Mouse (Mus musculus) heart, adult 2 months (tissue): ENCODE data around the gene Unc13d. TPM values are rescaled to one million over a fixed set of nuclear protein-coding genes. Genes with fewer than 3 reads are reported as not detected.

Source experiments
- DNase-seq, 2 experiments: peaks; one replicate each; pipeline ENCODE4 v3.0.0; 2021
- H3K27ac ChIP-seq: fragments of 200-600 bp; 2 replicates; pipeline ENCODE4 v1.8.1; 2022
- H3K27me3 ChIP-seq: fragments of 200-500 bp; 2 replicates; pipeline ENCODE4 v1.6.1; 2012; ENCODE audit warnings: mild to moderate bottlenecking, low read length, inconsistent platforms, mixed read lengths; ENCODE audit not compliant: control insufficient read depth, insufficient read depth
- H3K36me3 ChIP-seq: fragments of 200-500 bp; 2 replicates; pipeline ENCODE4 v1.6.1; 2012; ENCODE audit warnings: low read length, inconsistent platforms; ENCODE audit not compliant: control insufficient read depth, insufficient read depth
- H3K4me1 ChIP-seq: fragments of 200-500 bp; 2 replicates; pipeline ENCODE4 v1.6.1; 2011; ENCODE audit warnings: low read length; ENCODE audit not compliant: control insufficient read depth, insufficient read depth
- H3K4me3 ChIP-seq: fragments of 200-600 bp; 2 replicates; pipeline ENCODE4 v1.8.1; 2022
- H3K79me2 ChIP-seq: fragments of 200-500 bp; replicated peaks from 2 replicates; pipeline ENCODE4 v1.6.1; 2012; ENCODE audit warnings: mild to moderate bottlenecking, inconsistent platforms, low read length, moderate library complexity, mixed read lengths; ENCODE audit not compliant: control insufficient read depth, insufficient read depth
- H3K9ac ChIP-seq: fragments of 200-500 bp; 2 replicates; pipeline ENCODE4 v1.6.1; 2012; ENCODE audit warnings: low read depth, mild to moderate bottlenecking, control low read depth, inconsistent platforms, low read length, mixed read lengths
- CTCF ChIP-seq: fragments of 200-600 bp; IDR thresholded peaks from 2 replicates; pipeline ENCODE4 v1.8.1; 2022; ENCODE audit warnings: antibody characterized with exemption, mild to moderate bottlenecking, moderate library complexity
- EP300 ChIP-seq: fragments of 200-500 bp; IDR thresholded peaks from 2 replicates; pipeline ENCODE4 v1.6.1; 2011; ENCODE audit warnings: low read depth, low read length, control low read depth; ENCODE audit not compliant: insufficient read depth
- POLR2A ChIP-seq: fragments of 200-500 bp; IDR thresholded peaks from 2 replicates; pipeline ENCODE4 v1.6.1; 2011; ENCODE audit warnings: mild to moderate bottlenecking, low read depth, low read length, control low read depth; ENCODE audit not compliant: insufficient read depth
- WGBS: fragments of 180-500 bp; shearing (Covaris S2); methylation state at CpG from one replicate; pipeline ENCODE4 v1.1.7; 2018; 5-methylcytosine and 5-hydroxymethylcytosine counted together
- intact Hi-C: fragments of 180-260 bp; cut with DNase I; formaldehyde crosslinking; loops from one replicate; pipeline ENCODE4 v1.15.1; 2025
- polyA plus RNA-seq: library from polyadenylated mRNA; depleted of rRNA; stranded (reverse); fragments of >200 nt; gene quantifications from 2 replicates; pipeline ENCODE4 v1.2.3, GENCODE M21; 2012
- total RNA-seq, 2 experiments: library from RNA; stranded (reverse); gene quantifications; 2 replicates each; pipeline ENCODE4 v1.2.3; 2021

Unc13d gene
- total and polyA plus RNA-seq, 3 experiments: 0.55 to 1.7 (median 1.5) TPM

DNA sequence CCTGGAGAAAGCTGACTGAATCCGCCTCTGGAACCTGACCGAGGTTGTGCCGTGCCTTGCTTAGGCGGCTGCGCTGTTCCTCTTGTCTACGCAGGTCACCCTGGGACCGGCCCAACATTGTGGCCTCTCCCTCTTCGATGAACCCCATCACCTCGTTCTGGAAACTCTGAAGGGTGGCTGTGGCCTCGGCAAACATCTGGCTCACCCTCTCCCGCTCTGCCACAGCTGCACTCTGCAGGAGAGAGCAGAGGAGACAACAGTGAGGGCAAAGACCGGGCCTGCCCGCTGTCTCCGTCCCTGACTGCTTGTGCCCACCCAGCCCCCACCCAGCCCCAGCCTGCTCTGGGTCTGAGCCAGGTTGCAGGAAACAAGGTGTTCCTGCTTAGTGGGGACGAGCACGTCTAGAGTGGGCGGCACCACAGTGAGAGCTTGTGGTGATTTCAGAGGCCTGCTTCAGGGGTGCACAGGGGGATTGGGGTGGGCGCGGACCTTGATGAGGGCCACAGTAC is 30.1 kb upstream of the Unc13d start:
- H3K4me3 ChIP-seq: peak overlapping the region; percentile 65
- peaks cover 10% of the 10 kb centered on the region for H3K36me3 ChIP-seq
- peak overlapping the region; percentile 96 for H3K9ac ChIP-seq
- 43% methylated on average over 19 of the region's 19 CpGs for whole genome bisulfite sequencing
- DNase-seq: peak in 1 of 2 experiments; percentile 62
- H3K79me2 ChIP-seq: no peaks in the 10 kb centered on the region; the same call in 1 of the 2 replicates
- TF ChIP-seq EP300 (no peak), POLR2A (no peak), CTCF (no peak)
- peaks cover 25% of the 10 kb centered on the region for H3K4me1 ChIP-seq
- H3K27ac ChIP-seq: peak overlapping the region; percentile 98
- H3K27me3 ChIP-seq: no peaks in the 10 kb centered on the region
- intact Hi-C loops: loop anchor here (1.0 kb wide), 1 partner anchor 22 kb away; no protein-coding TSS in a partner anchor

DNA sequence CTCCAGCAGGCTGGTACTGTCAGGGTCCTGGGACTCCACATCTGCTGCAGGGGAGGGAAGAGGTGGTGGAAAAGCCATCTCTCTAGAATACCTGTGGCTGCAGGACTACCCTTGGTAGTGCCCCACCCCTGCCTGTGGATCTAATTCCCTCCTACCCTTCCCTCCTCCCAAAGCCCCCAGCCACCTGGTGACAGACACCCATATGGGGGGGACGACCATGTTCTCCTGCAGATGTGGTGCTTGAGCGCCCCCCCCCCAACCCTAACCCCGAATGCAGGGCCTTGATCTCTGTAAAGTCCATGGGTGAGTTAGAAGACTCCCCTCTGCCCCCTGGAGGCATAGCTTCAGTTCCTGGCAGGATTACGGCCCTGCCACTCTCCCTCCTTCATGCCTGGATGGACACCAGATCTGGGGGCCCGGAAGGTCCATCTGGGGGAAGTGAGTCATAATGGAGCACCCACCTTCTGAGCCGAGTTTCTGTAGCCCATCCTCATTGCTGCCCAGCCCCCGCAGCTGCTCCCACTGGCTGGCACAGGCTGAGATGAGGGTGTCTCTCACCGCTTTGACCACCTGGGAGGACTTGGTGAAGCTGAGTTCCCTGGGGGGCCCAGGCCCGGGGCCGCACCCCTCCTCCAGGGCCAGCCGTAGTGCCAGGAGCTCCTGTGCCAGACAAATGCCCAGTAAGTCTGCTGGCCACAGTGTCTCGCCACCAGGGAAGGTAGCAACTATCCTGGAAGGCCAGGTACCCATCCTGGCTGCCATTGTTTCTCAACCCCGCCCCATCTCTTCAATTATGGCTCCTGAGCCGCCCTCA is 29.4 kb upstream of the Unc13d start:
- H3K27ac ChIP-seq: peak overlapping the region; percentile 98
- H3K9ac ChIP-seq: peak overlapping the region; percentile 96
- TF ChIP-seq EP300 (no peak), CTCF (peak; percentile 49), POLR2A (0 out of 2 replicates have a peak, but pooled peaks have one; percentile 30)
- H3K27me3 ChIP-seq: no peaks in the 10 kb centered on the region
- intact Hi-C loops: no loop called here
- H3K79me2 ChIP-seq: no peaks in the 10 kb centered on the region; the same call in 1 of the 2 replicates
- DNase-seq: peak in 1 of 2 experiments; percentile 51
- peaks cover 29% of the 10 kb centered on the region for H3K4me1 ChIP-seq
- 42% methylated on average over 14 of the region's 14 CpGs for WGBS
- H3K4me3 ChIP-seq: peak overlapping the region; percentile 65
- H3K36me3 ChIP-seq: peaks cover 12% of the 10 kb centered on the region

DNA sequence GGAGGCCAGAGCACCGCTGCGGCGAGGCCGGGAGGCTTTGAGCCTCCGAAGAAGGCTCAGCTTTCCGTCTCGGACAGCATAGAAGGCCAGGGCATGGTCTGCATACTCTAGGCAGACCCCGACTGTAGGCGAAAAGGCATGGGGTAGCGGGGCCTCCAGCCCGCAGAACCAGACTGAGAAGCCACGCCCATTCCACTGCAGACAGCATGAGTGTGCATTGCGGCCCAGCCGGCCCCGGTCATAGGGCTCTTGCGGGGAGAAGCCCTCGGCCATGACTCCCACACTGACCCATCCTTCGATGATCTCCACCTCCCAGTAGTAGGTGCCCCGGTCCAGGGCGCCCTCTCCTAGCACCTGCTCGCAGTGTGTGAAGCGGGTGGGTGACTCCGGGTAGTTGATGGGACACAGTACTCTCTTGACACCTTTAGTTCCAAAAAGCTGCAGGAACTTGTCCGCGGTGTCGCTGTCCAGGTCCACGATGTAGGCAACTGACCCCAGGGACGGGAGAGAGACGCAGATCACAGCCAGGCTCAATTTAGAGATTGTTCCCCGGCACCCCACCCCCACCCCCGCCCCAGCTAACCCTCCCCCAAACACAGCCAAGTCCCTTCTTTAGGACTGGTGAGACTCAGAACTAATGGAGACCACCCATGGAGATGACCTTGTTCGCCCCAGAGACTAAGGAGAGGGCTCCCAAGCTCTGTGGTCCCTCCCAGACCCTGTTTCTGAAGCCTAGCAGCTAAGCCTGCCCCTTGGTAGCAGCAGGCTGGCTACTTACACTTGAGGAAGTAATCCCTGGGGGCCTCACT is 28.6 kb upstream of the Unc13d start:
- Histone ChIP-seq H3K27ac (peak overlapping the region; percentile 98), H3K79me2 (no peaks in the 10 kb centered on the region; the same call in 1 of the 2 replicates), H3K9ac (peak overlapping the region; percentile 96), H3K4me3 (no peak overlapping the region), H3K27me3 (no peaks in the 10 kb centered on the region), H3K36me3 (peaks cover 13% of the 10 kb centered on the region), H3K4me1 (peaks cover 36% of the 10 kb centered on the region)
- no peak for TF ChIP-seq POLR2A
- TF ChIP-seq CTCF: no peak
- TF ChIP-seq EP300: no peak
- intact Hi-C loops: no loop called here
- WGBS: 68% methylated on average over 32 of the region's 32 CpGs
- peak in 1 of 2 experiments; percentile 34 for DNase-seq

DNA sequence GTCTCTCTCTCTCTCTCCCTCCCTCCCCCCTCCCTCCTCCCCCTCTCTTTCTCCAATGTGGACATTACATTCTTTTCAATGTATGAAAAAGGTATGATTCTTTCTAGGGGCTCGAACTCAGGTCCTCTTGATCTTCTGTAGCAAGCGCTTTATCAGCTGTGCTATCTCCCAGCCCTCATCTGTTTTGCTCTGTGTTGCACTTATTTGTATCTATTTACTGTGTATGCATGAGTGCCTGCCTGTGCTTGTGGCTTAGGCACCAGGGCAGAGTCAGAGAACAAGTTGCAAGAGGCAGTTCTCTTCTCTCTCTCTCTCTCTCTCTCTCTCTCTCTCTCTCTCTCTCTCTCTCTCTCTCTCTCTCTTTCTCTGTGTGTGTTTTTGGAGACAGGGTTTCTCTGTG is 27.3 kb upstream of the Unc13d start:
- Histone ChIP-seq H3K36me3 (peaks cover 19% of the 10 kb centered on the region), H3K4me3 (no peak overlapping the region), H3K4me1 (peaks cover 42% of the 10 kb centered on the region), H3K27me3 (no peaks in the 10 kb centered on the region), H3K27ac (peak overlapping the region; percentile 41; the same call in 1 of the 2 replicates), H3K79me2 (no peaks in the 10 kb centered on the region; the same call in 1 of the 2 replicates), H3K9ac (no peak overlapping the region)
- no peak for DNase-seq
- no peak for TF ChIP-seq CTCF
- no peak for TF ChIP-seq EP300
- TF ChIP-seq POLR2A: no peak
- WGBS: 74% methylated on average over 2 of the region's 2 CpGs
- intact Hi-C loops: no loop called here

DNA sequence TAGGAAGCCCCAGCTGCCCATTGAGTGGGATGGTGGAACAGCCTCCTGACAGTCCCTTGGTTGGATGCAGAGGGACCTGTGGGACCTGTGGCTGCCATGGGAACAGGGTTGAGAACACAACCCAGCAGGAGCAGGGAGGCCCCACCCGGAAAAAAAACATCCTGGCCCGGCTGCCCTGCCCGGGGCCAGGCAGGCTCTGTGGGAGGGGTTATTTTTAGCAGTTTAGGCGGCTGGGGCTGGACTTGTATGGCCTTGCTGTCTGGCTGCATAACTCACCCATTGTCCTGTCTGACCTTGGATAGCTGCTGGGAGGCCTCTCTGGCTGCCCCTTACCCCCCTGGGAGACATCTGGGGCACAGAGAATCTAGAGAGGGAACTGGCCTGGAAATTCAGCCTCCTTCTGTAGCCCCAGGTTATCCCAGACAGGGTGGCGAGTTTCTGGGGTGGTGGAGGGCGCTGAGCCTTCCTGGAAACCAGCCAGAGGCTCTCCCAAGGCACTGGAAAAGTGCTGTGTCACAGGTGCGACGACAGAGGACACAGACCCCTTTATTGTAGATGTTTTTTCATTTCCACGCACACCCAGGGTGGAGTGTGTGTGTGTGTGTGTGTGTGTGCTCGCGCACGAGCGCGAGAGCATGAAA is 26.4 kb upstream of the Unc13d start:
- peak; percentile 80 to 90 for DNase-seq
- Histone ChIP-seq H3K36me3 (peaks cover 27% of the 10 kb centered on the region), H3K27ac (peak overlapping the region; percentile 97), H3K4me3 (no peak overlapping the region; the same call in 1 of the 2 replicates), H3K9ac (peak overlapping the region; percentile 4), H3K79me2 (no peaks in the 10 kb centered on the region), H3K4me1 (peaks cover 50% of the 10 kb centered on the region), H3K27me3 (no peaks in the 10 kb centered on the region)
- intact Hi-C loops: no loop called here
- WGBS: 19% methylated on average over 14 of the region's 14 CpGs
- TF ChIP-seq CTCF (no peak), EP300 (peak; percentile 81), POLR2A (peak; percentile 43; the same call in 1 of the 2 replicates)
